Mouse (Mus musculus): ENCODE results near the gene Gnai2. TPM values are rescaled to one million over a fixed set of nuclear protein-coding genes. Genes with fewer than 3 reads are reported as not detected.
"Not testable (repeated sequence)": the region's sequence is repeated elsewhere in the genome, so short reads cannot be mapped to it uniquely, and the experiment has no call there.

Gene Gnai2
- polyA plus RNA-seq, 1 experiment from 2014 or later, result 640 TPM

DNA sequence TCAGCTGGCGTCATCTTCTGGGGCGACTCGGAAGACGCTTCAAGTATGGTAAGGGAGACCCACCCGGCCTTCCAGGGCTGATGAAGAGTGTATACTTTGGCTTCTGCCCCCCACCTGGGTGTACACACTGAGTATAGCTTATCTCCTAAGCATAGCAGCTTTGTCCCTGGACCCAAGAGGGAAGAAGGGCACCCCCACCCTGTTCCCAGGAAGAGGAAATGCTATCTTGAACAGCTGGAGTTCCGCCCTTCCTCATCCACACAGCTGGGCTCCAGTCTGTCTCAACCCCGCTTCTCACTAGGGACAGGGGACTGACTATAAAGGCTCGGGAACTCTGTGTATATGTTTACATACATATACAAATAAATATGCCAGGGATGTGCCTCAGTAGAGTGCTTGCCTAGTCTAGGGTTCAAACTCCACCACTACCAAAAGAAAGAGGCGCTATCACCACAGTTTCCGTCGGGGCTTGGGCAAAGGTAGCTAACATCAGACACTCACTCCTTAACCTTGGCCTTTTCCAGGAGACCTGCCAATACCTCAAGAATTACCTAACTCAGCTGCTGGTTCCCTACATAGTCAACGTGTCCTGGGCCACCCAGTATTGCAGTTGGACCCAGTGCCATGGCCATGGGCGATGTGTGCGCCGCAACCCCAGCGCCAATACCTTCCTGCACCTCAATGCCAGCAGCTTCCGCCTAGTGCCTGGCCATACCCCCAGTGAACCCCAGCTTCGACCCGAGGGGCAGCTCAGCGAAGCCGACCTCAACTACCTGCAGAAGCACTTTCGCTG is 63.4 kb downstream of the Gnai2 start:
- Histone ChIP-seq H3K4me1 (replicated peaks) (peaks cover 66% of the 10 kb centered on the region), H3K4me3 (peak overlapping the region; percentile 84), H3K36me3 (peaks cover 50% of the 10 kb centered on the region), H3K9me3 (no peaks in the 10 kb centered on the region; the same call in 1 of the 2 replicates), H3K27me3 (ENCODE audit: insufficient read depth, poor library complexity, severe bottlenecking) (no peaks in the 10 kb centered on the region), H3K27ac (peak overlapping the region; percentile 53; the same call in 1 of the 2 replicates)
- DNase-seq (ENCODE audit: low spot score), result no peak
- 94% methylated on average over 22 of the region's 22 CpGs for WGBS

DNA sequence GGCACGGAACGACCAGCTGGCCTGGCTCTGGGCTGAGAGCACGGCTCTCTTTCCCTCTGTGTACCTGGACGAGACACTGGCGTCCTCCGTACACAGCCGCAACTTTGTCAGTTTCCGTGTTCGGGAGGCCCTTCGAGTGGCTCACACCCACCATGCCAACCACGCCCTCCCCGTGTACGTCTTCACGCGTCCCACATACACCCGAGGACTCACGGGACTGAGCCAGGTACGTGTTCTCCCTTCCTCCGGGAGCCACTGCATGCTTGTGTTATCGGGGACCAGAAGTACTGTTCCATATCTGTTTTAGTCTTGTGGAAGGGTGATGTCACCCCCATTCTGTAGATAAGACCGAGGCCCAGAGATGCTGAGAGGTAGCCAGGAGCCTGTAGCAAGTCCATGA is 64.3 kb downstream of the Gnai2 start:
- DNase-seq (ENCODE audit: low spot score), result no peak
- WGBS, result 93% methylated on average over 21 of the region's 21 CpGs
- Histone ChIP-seq H3K9me3 (no peaks in the 10 kb centered on the region; the same call in 1 of the 2 replicates), H3K4me1 (replicated peaks) (peaks cover 66% of the 10 kb centered on the region), H3K4me3 (peak overlapping the region; percentile 84), H3K27ac (no peak overlapping the region; the same call in 1 of the 2 replicates), H3K36me3 (peaks cover 57% of the 10 kb centered on the region), H3K27me3 (ENCODE audit: insufficient read depth, poor library complexity, severe bottlenecking) (no peaks in the 10 kb centered on the region)

DNA sequence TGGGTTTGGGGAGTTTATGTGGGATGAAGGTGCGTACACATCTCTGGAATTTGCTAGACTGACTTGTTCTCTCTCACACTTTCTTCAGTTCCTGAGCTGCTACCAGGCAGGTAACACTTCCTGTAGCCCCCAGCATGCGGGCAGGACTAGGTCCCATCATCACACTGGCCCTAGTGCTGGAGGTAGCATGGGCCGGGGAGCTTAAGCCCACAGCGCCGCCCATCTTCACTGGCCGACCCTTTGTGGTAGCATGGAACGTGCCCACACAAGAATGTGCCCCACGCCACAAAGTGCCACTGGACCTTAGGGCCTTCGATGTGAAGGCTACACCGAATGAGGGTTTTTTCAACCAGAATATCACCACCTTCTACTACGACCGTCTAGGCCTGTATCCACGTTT is 65.2 kb downstream of the Gnai2 start:
- Histone ChIP-seq H3K27ac (peak overlapping the region; percentile 98), H3K9me3 (no peaks in the 10 kb centered on the region; the same call in 1 of the 2 replicates), H3K27me3 (ENCODE audit: insufficient read depth, poor library complexity, severe bottlenecking) (no peaks in the 10 kb centered on the region), H3K4me3 (peak overlapping the region; percentile 84), H3K4me1 (replicated peaks) (peaks cover 67% of the 10 kb centered on the region), H3K36me3 (peaks cover 65% of the 10 kb centered on the region)
- DNase-seq (ENCODE audit: low spot score), result no peak
- 63% methylated on average over 13 of the region's 13 CpGs for WGBS

DNA sequence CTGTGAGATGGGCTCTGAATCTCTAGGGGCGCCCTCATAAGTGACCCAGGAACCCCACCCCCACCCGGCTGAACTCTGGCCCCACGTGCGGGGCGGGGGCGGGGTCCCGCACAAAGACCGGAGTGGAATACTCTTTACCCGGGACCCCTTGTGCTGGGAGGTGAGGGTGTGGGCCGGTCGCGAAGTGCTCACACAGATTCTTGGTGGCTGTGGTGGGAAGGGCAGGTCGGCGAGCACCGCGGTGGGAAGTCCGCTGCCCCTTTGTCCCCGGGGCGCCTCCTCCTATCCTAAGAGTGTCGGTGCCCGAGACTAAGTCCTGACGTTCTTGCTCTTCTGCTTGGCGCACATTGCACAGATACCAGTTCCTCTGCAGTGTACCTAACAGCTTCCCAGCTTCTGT is 65.9 kb downstream of the Gnai2 start:
- no peaks in the 10 kb centered on the region for H3K27me3 ChIP-seq (ENCODE audit: insufficient read depth, poor library complexity, severe bottlenecking)
- no peaks in the 10 kb centered on the region; the same call in 1 of the 2 replicates for H3K9me3 ChIP-seq
- peaks cover 73% of the 10 kb centered on the region for H3K4me1 ChIP-seq (replicated peaks)
- peak overlapping the region; percentile 98 for H3K27ac ChIP-seq
- DNase-seq (ENCODE audit: low spot score), result no peak
- H3K36me3 ChIP-seq, result peaks cover 65% of the 10 kb centered on the region
- under 1% methylated on average over 23 of the region's 23 CpGs for WGBS
- peak overlapping the region; percentile 84 for H3K4me3 ChIP-seq

DNA sequence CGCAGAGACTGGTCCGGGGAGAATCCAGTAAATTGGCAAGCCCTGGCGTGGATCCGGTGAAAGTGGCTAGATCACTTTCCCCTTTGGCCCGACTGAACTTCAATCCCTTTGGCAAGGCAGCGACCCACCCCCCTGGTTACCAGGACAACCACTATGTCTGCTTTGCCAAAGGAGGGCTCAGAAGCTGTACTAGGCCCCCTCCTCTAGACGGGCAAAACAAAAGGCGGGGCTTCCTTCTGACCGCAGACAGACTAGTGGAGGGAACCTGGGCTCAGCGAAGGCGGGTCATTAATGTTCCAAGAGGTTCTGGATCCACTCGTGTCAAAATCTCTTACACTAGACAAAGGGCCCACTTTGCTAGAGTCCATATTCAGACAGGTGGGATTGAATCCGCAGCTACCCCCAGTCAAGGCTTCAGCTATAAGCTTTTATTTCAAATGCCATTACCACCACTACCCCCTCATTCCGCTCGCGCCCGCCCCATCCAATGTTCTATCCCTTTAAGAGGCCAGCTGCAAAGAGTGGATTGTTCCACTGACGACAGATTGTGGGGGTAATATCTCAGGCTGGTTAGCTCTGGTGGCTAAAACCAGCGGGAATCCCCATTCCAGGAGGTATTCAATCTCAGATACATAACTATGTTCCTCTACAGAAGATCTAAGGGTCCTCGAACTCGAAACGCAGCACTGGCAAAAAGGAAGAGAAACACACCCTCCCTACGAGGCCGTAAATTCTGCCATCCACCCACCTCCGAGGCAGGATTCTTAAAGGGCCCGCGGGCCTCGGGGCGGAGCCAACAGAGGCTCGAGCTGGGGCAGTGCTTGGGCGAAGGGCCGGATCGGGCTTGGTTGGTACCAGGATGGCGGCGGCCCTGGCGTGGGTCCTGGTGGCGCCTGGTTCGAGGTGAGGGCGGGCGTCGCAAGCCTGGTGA is 66.6 kb downstream of the Gnai2 start:
- Histone ChIP-seq H3K27me3 (ENCODE audit: insufficient read depth, poor library complexity, severe bottlenecking) (no peaks in the 10 kb centered on the region), H3K36me3 (peaks cover 62% of the 10 kb centered on the region), H3K27ac (peak overlapping the region; percentile 98), H3K4me1 (replicated peaks) (peaks cover 80% of the 10 kb centered on the region), H3K9me3 (no peaks in the 10 kb centered on the region; the same call in 1 of the 2 replicates), H3K4me3 (peak overlapping the region; percentile 84)
- under 1% methylated on average over 41 of the region's 41 CpGs for WGBS
- peak; percentile 90 for DNase-seq (ENCODE audit: low spot score)

DNA sequence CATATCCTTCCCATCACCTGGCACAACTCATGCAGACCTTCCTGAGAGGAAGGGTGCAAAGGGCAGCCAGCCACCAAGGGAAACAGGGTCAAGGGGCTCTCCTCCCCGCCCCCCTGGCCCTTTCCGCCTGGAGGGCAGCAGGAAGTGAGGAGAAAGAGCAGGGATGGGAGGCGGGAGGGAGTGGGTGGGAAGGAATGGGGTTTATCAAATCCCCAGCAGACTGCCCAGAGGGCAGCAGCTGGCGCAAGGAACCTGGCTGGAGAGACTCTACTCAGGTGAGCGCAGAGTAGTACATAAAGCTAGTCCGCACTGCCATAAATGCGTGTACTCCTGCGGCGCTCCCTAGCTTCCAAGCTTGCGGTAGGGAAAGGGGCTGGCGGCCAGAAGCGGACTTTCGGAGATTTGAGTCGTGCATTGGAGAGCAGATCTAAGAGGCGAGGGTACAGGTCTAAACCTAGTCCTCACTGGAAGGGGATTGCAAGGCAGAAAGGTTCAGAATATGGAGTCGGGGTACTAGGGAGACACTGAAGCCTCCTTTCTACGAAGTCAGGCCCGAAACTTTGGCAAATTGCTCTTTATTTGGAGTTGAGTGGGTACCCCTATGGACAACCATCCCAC is 67.4 kb downstream of the Gnai2 start, which contains the start of gene Hyal2:
Gene Hyal2 (plus strand): TSS at position 244 of the 618 bp plus-strand sequence.
- Histone ChIP-seq H3K4me3 (peak within 1 kb of the TSS; percentile 84), H3K27ac (peak within 1 kb of the TSS; percentile 98), H3K36me3 (peaks cover 54% of the 10 kb centered on the region), H3K4me1 (replicated peaks) (peaks cover 88% of the 10 kb centered on the region), H3K9me3 (no peaks in the 10 kb centered on the region), H3K27me3 (ENCODE audit: insufficient read depth, poor library complexity, severe bottlenecking) (no peaks in the 10 kb centered on the region)
- peak; percentile 35 for DNase-seq (ENCODE audit: low spot score)
- 4% methylated on average over 18 of the region's 18 CpGs for whole genome bisulfite sequencing

DNA sequence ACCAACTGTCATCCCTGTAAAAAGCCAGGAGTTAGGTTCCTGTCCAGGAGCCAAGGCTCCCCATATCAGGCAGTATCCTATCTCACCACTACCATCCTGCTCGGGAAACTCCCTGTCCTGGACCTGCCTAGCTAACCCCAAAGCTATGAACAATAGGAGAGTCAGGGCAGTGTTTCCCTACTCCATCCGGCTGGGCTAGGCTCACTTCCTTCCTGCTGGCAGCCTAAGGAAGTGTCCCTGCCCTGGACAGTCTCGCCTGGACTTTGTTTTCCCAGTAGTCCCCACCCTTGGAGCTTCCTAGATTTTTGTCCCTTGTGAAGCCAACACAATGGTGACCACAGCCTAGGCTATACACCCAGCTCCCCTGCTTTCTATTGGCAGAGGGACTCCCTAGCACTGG is 68.3 kb downstream of the Gnai2 start:
- Histone ChIP-seq H3K36me3 (peaks cover 51% of the 10 kb centered on the region), H3K27ac (peak overlapping the region; percentile 98; the same call in 1 of the 2 replicates), H3K9me3 (no peaks in the 10 kb centered on the region), H3K4me1 (replicated peaks) (peaks cover 91% of the 10 kb centered on the region), H3K4me3 (peak overlapping the region; percentile 84), H3K27me3 (ENCODE audit: insufficient read depth, poor library complexity, severe bottlenecking) (no peaks in the 10 kb centered on the region)
- 57% methylated on average over 3 of the region's 3 CpGs for WGBS
- no peak for DNase-seq (ENCODE audit: low spot score)

DNA sequence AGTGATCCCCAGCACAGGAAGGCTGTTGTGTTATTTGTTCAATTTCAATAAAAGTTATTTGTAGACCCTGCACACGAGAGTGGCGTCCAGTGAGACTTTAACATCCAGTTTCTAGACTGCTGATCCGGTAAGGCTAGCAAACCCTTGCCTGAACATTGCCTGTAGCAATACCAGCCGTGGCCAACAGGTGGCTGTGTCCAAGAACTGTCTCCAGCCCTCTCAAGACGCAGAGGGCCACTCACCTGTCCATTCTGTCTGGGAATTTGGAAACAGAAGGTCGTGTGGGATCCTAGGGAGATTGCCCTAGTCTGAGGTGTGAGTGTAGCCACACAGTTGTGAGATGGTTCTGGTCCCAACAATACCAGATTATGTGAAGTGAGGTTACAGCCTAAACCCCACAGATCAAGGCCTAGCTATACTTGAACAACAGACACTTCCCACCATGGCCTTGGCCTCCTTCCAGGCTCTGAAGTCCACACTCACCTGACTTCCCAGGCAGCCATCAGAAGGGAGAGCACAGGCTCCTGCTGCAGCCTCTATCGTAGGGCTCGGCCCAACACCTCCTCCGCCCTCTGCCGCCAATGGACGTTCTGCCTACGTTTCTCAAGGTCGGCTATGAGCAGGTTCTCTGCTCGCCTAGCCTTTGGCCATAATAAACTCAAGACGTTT is 69.0 kb downstream of the Gnai2 start:
- WGBS, result 61% methylated on average over 15 of the region's 15 CpGs
- Histone ChIP-seq H3K4me3 (0 out of 2 replicates have a peak overlapping the region, but pooled peaks have one; percentile 5), H3K27ac (0 out of 2 replicates have a peak overlapping the region, but pooled peaks have one; percentile 35), H3K4me1 (replicated peaks) (peaks cover 85% of the 10 kb centered on the region), H3K27me3 (ENCODE audit: insufficient read depth, poor library complexity, severe bottlenecking) (no peaks in the 10 kb centered on the region), H3K9me3 (no peaks in the 10 kb centered on the region), H3K36me3 (peaks cover 51% of the 10 kb centered on the region)
- DNase-seq (ENCODE audit: low spot score), result peak; percentile 83

DNA sequence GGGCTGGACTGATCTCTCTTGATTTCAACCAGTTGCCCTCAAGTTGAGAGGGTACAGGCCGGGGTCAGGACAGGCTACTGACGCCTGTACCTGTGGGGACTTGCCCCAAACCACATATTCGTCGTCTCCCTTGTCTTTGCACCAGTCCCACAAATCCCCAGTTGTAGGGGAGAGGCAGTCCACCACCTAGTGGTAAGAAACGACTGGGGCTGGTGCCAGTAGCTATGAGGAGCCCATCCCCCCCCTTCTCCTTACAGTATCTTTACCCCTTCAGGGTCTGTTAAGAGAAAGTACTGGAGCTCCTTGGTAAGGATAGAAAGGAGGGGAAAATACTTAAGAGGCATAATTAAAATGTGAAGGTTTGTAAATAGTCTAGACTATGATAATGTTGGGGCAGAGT is 69.6 kb downstream of the Gnai2 start:
- H3K9me3 ChIP-seq; DNase-seq (ENCODE audit: low spot score); H3K27ac ChIP-seq; H3K27me3 ChIP-seq (ENCODE audit: insufficient read depth, poor library complexity, severe bottlenecking): not testable (repeated sequence)
- H3K4me3 ChIP-seq, result peak overlapping the region; percentile 20; the same call in 1 of the 2 replicates
- H3K36me3 ChIP-seq, result peaks cover 51% of the 10 kb centered on the region
- peaks cover 79% of the 10 kb centered on the region for H3K4me1 ChIP-seq (replicated peaks)
- WGBS, result 53% methylated on average over 5 of the region's 5 CpGs

Measured in hindbrain, embryonic 10.5 days (tissue).